Mouse (Mus musculus) monocyte, adult 5-6 weeks (primary cell): Measurements from ENCODE around the gene Med25. TPM values are rescaled to one million over a fixed set of nuclear protein-coding genes. Genes with fewer than 3 reads are reported as not detected.
A peak's percentile ranks its signal among the peaks of the same experiment; 100 is the strongest.

ENCODE experiments used
- ATAC-seq: fragments of 153-309, 156-312 bp; replicated peaks from 2 replicates; pipeline ENCODE4 v1.8.0; 2017; ENCODE audit warnings: mild to moderate bottlenecking; ENCODE audit not compliant: low TSS enrichment, insufficient number of reproducible peaks, severe bottlenecking, poor library complexity, low FRiP score
- total RNA-seq: library from RNA; stranded (forward); fragments of 200-1000, 200-491, 200-594 nt; gene quantifications from 3 replicates; pipeline ENCODE4 v1.2.3, GENCODE M21; 2017

Med25 gene
- total RNA-seq, 1 experiment from 2014 or later = 8.9 TPM

- ATAC-seq = no peak
Measured at GRCm38 (mm10) chr7:44835373-44836015, 57.0 kb downstream of the Med25 start.

GRCm38 (mm10) chr7:44832763-44833162 is 59.7 kb downstream of the Med25 start:
- no peak for ATAC-seq

DNA sequence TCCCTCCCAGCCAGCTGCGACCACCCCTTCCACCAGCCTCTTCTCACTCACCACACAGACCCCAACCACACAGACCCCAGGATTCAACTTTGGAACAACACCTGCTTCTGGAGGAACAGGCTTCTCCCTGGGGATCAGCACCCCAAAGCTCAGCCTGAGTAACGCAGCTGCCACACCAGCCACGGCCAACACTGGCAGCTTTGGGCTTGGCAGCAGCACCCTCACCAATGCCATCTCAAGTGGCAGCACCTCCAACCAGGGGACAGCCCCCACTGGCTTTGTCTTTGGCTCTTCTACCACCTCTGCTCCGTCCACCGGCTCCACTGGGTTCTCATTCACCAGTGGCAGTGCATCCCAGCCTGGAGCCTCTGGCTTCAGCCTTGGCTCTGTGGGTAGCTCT is 63.8 kb downstream of the Med25 start:
- ATAC-seq = no peak

- peak; percentile 49 for ATAC-seq
Measured at GRCm38 (mm10) chr7:44826771-44827170, 65.7 kb downstream of the Med25 start.

Other genes starting within 250 kb of the Med25 start
- not detected in 3 replicates for gene Myh14, start 221.9 kb downstream of the Med25 start, total RNA-seq
- gene Izumo2, start 184.0 kb downstream of the Med25 start, total RNA-seq = not detected in 3 replicates
- gene Vrk3, start 144.3 kb downstream of the Med25 start, total RNA-seq = 33.2 to 49.0 TPM (median 42.5 TPM) in 3 replicates
- gene Zfp473, start 141.7 kb downstream of the Med25 start, total RNA-seq = 0.75 to 2.0 TPM (median 1.0 TPM) in 3 replicates
- 34.3 to 35.3 TPM (median 35.2 TPM) in 3 replicates for gene Nup62, start 76.6 kb downstream of the Med25 start, total RNA-seq
- gene Il4i1, start 76.3 kb downstream of the Med25 start, total RNA-seq = 1.1 to 5.2 TPM (median 3.7 TPM) in 3 replicates
- gene Atf5, start 76.1 kb downstream of the Med25 start, total RNA-seq = 1.1 to 2.8 TPM (median 2.8 TPM) in 3 replicates
- gene Akt1s1, start 43.7 kb downstream of the Med25 start, total RNA-seq = 11.6 to 33.0 TPM (median 13.0 TPM) in 3 replicates
- gene Tbc1d17, start 43.6 kb downstream of the Med25 start, total RNA-seq = 33.8 to 69.8 TPM (median 57.7 TPM) in 3 replicates
- gene Pnkp, start 35.6 kb downstream of the Med25 start, total RNA-seq = 68.9 to 89.5 TPM (median 71.5 TPM) in 3 replicates
- 7.2 to 11.9 TPM (median 7.4 TPM) in 3 replicates for gene Ptov1, start 22.9 kb downstream of the Med25 start, total RNA-seq
- 10.8 to 19.1 TPM (median 16.1 TPM) in 3 replicates for gene Fuz, start 3.4 kb upstream of the Med25 start, total RNA-seq
- 10.3 to 21.7 TPM (median 21.0 TPM) in 3 replicates for gene Ap2a1, start 36.8 kb upstream of the Med25 start, total RNA-seq
- not detected in 3 replicates for gene Tsks, start 50.5 kb upstream of the Med25 start, total RNA-seq
- gene Cpt1c, start 82.1 kb upstream of the Med25 start, total RNA-seq = not detected in 3 replicates
- 57.2 to 80.2 TPM (median 58.1 TPM) in 3 replicates for gene Prmt1, start 93.9 kb upstream of the Med25 start, total RNA-seq
- 83.1 to 122 TPM (median 104 TPM) in 3 replicates for gene Irf3, start 104.9 kb upstream of the Med25 start, total RNA-seq
- 2.7 to 13.0 TPM (median 7.7 TPM) in 3 replicates for gene Bcl2l12, start 106.0 kb upstream of the Med25 start, total RNA-seq
- gene Scaf1, start 123.7 kb upstream of the Med25 start, total RNA-seq = 15.3 to 21.1 TPM (median 16.7 TPM) in 3 replicates
- gene Rras, start 125.2 kb upstream of the Med25 start, total RNA-seq = 43.0 to 51.7 TPM (median 49.7 TPM) in 3 replicates
- 1.6 to 5.0 TPM (median 2.0 TPM) in 3 replicates for gene Prr12, start 160.2 kb upstream of the Med25 start, total RNA-seq
- 45.8 to 57.3 TPM (median 52.8 TPM) in 3 replicates for gene Nosip, start 169.7 kb upstream of the Med25 start, total RNA-seq
- 1.5 to 12.8 TPM (median 3.7 TPM) in 3 replicates for gene Prrg2, start 170.0 kb upstream of the Med25 start, total RNA-seq
- 6.2 to 20.1 TPM (median 15.3 TPM) in 3 replicates for gene Rcn3, start 199.5 kb upstream of the Med25 start, total RNA-seq
- 74.9 to 100 TPM (median 91.0 TPM) in 3 replicates for gene Fcgrt, start 211.1 kb upstream of the Med25 start, total RNA-seq
- gene Rps11, start 231.7 kb upstream of the Med25 start, total RNA-seq = 1,164 to 1,516 TPM (median 1,507 TPM) in 3 replicates
- gene Rpl13a, start 236.0 kb upstream of the Med25 start, total RNA-seq = 2,771 to 4,251 TPM (median 4,236 TPM) in 3 replicates
- 1.5 TPM in 1 of 3 replicates, not detected in the others for gene Gm45713, start 243.5 kb upstream of the Med25 start, total RNA-seq
- 35.3 to 62.4 TPM (median 36.7 TPM) in 3 replicates for gene Flt3l, start 243.7 kb upstream of the Med25 start, total RNA-seq